Mouse (Mus musculus): Measurements from ENCODE around the gene Zfp110. TPM values are rescaled to one million over a fixed set of nuclear protein-coding genes. Genes with fewer than 3 reads are reported as not detected.

The Zfp110 gene
- polyA plus RNA-seq (2017; shearing (Covaris generic)) = 10 to 100 TPM; 70.8 to 81.5 TPM

GRCm38 (mm10) chr7:12834162-12835120 lies at the start of gene Zfp110:
Gene Zfp110 (plus strand): TSS chr7:12834761.

GRCm38 (mm10) chr7:12802866-12803726 lies 31.5 kb upstream of the Zfp110 start, which contains the start of gene Zscan18:
Gene Zscan18 (minus strand): TSS chr7:12803635.

GRCm38 (mm10) chr7:12818521-12819295 lies 15.9 kb upstream of the Zfp110 start, which contains the start of gene Zfp329:
Gene Zfp329 (minus strand): TSS chr7:12818858.

GRCm38 (mm10) chr7:12880911-12881660 lies 46.5 kb downstream of the Zfp110 start, which contains the start of gene Zfp128:
Gene Zfp128 (plus strand): TSS chr7:12881177.

GRCm38 (mm10) chr7:12897655-12898410 lies 63.3 kb downstream of the Zfp110 start, which contains the start of gene Zscan22:
Gene Zscan22 (plus strand): TSS chr7:12897815.

Other genes starting within 250 kb of the Zfp110 start
- under 1 TPM; 0.10 to 0.22 TPM for gene Vmn2r53, start 226.0 kb upstream of the Zfp110 start, polyA plus RNA-seq (2017; shearing (Covaris generic))
- gene Vmn2r54, start 194.4 kb upstream of the Zfp110 start, polyA plus RNA-seq (2017; shearing (Covaris generic)) = not detected
- gene Vmn2r55, start 149.8 kb upstream of the Zfp110 start, polyA plus RNA-seq (2017; shearing (Covaris generic)) = not detected
- under 1 TPM in 1 of 2 experiments, not detected in 1; 0.37 TPM for gene Vmn2r56, start 99.8 kb upstream of the Zfp110 start, polyA plus RNA-seq (2017; shearing (Covaris generic))
- 1 to 10 TPM; 2.6 to 3.3 TPM for gene Zscan18, start 31.1 kb upstream of the Zfp110 start, polyA plus RNA-seq (2017; shearing (Covaris generic))
- 10 to 100 TPM; 11.9 to 14.9 TPM for gene Zfp329, start 15.9 kb upstream of the Zfp110 start, polyA plus RNA-seq (2017; shearing (Covaris generic))
- 1 to 10 TPM; 4.5 to 4.6 TPM for gene Zfp128, start 46.4 kb downstream of the Zfp110 start, polyA plus RNA-seq (2017; shearing (Covaris generic))
- gene Zscan22, start 63.1 kb downstream of the Zfp110 start, polyA plus RNA-seq (2017; shearing (Covaris generic)) = 10 to 100 TPM; 14.0 to 15.0 TPM
- 100 to 1,000 TPM; 775 to 910 TPM for gene Rps5, start 87.5 kb downstream of the Zfp110 start, polyA plus RNA-seq (2017; shearing (Covaris generic))
- gene Rnf225, start 92.7 kb downstream of the Zfp110 start, polyA plus RNA-seq (2017; shearing (Covaris generic)) = under 1 TPM; 0.19 to 0.60 TPM
- 1 to 10 TPM; 5.7 to 7.1 TPM for gene Zfp324, start 131.1 kb downstream of the Zfp110 start, polyA plus RNA-seq (2017; shearing (Covaris generic))
- 10 to 100 TPM in 1 of 2 experiments, 1 to 10 TPM in 1; 8.5 to 12.4 TPM for gene Zfp446, start 143.1 kb downstream of the Zfp110 start, polyA plus RNA-seq (2017; shearing (Covaris generic))
- 1 to 10 TPM in 1 of 2 experiments, not detected in 1; 1.5 TPM for gene Slc27a5, start 163.4 kb downstream of the Zfp110 start, polyA plus RNA-seq (2017; shearing (Covaris generic))
- 100 to 1,000 TPM; 109 to 136 TPM for gene Trim28, start 164.4 kb downstream of the Zfp110 start, polyA plus RNA-seq (2017; shearing (Covaris generic))
- 10 to 100 TPM; 21.8 to 28.2 TPM for gene Zbtb45, start 175.3 kb downstream of the Zfp110 start, polyA plus RNA-seq (2017; shearing (Covaris generic))
- 100 to 1,000 TPM; 261 to 280 TPM for gene Chmp2a, start 200.0 kb downstream of the Zfp110 start, polyA plus RNA-seq (2017; shearing (Covaris generic))
- 100 to 1,000 TPM; 179 to 184 TPM for gene Ube2m, start 203.5 kb downstream of the Zfp110 start, polyA plus RNA-seq (2017; shearing (Covaris generic))
- 1 to 10 TPM in 1 of 2 experiments, under 1 TPM in 1; 0.61 to 2.4 TPM for gene Mzf1, start 220.0 kb downstream of the Zfp110 start, polyA plus RNA-seq (2017; shearing (Covaris generic))

All from inflammation-experienced regulatory T-cells (primary cell).